1 mouse cellular context compared by ENCODE assay signal in the genomic region with DNA sequence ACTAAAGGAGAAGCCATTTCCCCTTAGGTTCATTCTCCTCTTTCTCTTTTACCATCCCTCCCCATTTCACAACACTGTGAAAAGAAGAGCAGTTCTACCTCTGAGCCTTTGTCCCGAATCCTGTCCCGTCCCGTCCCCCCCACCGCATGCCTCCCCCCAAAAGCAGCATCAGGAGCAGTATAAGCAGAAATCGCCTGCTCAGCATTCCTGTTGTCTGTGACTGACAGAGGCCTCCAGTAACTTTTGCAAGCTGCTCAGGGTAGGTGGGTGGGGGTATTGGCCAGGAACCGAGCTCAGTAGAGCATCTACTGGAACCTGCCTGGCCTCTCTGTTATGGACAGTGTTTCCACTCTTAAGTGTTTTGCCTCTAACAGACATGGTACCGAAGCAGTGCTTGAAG.
TF ChIP-seq lines count a peak whose summit lies in the region.

No protein-coding gene starts in this region.

TF ChIP-seq in CH12.LX, 34 proteins besides CTCF, POLR2A, EP300 and RAD21:
- no peak for TF ChIP-seq MXI1 (IDR thresholded peaks at IDR 0.05; ENCODE audit: low read depth, low read length)
- peak; percentile 89 for TF ChIP-seq MAFK (IDR thresholded peaks at IDR 0.05; ENCODE audit: insufficient replicate concordance, low read length)
TF ChIP-seq in CH12.LX: peak in this region for 1.
